Mouse (Mus musculus): ENCODE results near the gene Nanog.

DNA sequence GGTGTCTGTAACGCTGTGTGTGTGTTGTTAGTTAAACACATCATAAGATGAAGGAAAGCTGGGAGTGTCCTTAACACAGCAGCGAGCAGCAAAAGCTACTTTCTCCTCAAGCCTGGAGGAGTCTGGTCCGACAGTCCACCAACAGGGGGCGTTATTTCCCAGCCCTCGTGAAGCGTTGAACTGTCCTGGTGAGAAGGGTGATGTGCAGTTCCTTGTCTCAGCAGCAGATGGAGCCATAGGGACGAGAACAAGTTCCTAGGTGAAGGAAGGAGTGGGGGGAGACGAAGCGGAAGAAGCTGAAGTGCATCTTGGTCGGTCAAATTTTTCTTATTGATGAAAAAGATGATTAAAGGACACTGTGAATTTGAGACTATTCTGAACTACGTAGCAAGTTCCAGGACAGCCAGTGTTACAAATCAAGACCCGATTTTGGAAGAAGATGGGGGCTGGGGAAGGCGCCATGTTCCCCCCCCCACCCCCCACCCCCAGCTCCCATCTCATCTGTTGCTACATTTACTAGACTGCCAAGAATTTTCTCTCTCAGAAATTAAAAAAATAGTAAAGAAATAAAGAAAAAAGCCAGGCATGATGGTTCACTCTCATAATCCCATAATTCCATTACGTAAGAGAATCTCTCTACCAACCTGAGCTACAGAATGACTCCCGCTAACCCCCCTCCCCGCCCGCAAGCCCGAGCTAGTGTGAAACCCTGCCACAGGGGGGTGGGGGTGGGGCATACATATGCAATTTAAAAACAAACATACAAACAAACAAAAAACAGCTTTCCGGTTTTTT lies 37.7 kb upstream of the Nanog start:
- TF ChIP-seq POLR2A (IDR thresholded peaks at IDR 0.05; ENCODE audit: control insufficient read depth, extremely low read depth, insufficient read depth, low read length, poor library complexity) (no peak), CTCF (IDR thresholded peaks at IDR 0.05; ENCODE audit: borderline replicate concordance, control insufficient read depth, extremely low read depth, insufficient read depth, low read length, poor library complexity) (peak; percentile 91; the same call in 1 of the 2 replicates)
